Mouse (Mus musculus) heart, postnatal 0 days (tissue): ENCODE measurements around the gene Tiam2. TPM values are rescaled to one million over a fixed set of nuclear protein-coding genes. Genes with fewer than 3 reads are reported as not detected.

Experiments
- ATAC-seq: fragments of 200-750 bp; cut with Nextera tagmentation; 2 replicates; pipeline ENCODE4 v1.8.0; 2017; ENCODE audit warnings: low read depth, moderate number of reproducible peaks, moderate library complexity; ENCODE audit not compliant: insufficient read depth
- DNase-seq: peaks from one replicate; pipeline ENCODE4 v3.0.0-alpha.2; 2016; ENCODE audit warnings: low spot score
- H3K27ac ChIP-seq: fragments of 300-500 bp; sonication (generic); 2 replicates; pipeline ENCODE4 v1.5.1; 2014; ENCODE audit warnings: low read depth, mild to moderate bottlenecking
- H3K27me3 ChIP-seq: fragments of 300-500 bp; sonication (generic); 2 replicates; pipeline ENCODE4 v1.6.1; 2014; ENCODE audit warnings: low read length, mixed read lengths; ENCODE audit not compliant: control insufficient read depth, insufficient read depth
- H3K36me3 ChIP-seq: fragments of 300-500 bp; sonication (generic); replicated peaks from 2 replicates; pipeline ENCODE4 v1.6.1; 2014; ENCODE audit warnings: low read length, mixed read lengths; ENCODE audit not compliant: control insufficient read depth, insufficient read depth
- H3K4me1 ChIP-seq: fragments of 300-500 bp; sonication (generic); 2 replicates; pipeline ENCODE4 v1.6.1; 2014; ENCODE audit warnings: antibody characterized with exemption; ENCODE audit not compliant: control insufficient read depth, insufficient read depth
- H3K4me2 ChIP-seq: fragments of 300-500 bp; sonication (generic); 2 replicates; pipeline ENCODE4 v1.6.1; 2014; ENCODE audit warnings: low read depth, mild to moderate bottlenecking, low read length, moderate library complexity
- H3K4me3 ChIP-seq: fragments of 300-500 bp; sonication (generic); 2 replicates; pipeline ENCODE4 v1.5.1; 2014; ENCODE audit warnings: low read depth, low read length
- H3K9ac ChIP-seq: fragments of 300-500 bp; sonication (generic); replicated peaks from 2 replicates; pipeline ENCODE4 v1.6.1; 2014; ENCODE audit warnings: low read depth, low read length, mixed read lengths
- H3K9me3 ChIP-seq: fragments of 300-500 bp; sonication (generic); replicated peaks from 2 replicates; pipeline ENCODE4 v1.6.1; 2016; ENCODE audit warnings: low read length; ENCODE audit not compliant: control insufficient read depth
- CTCF ChIP-seq: IDR thresholded peaks from 2 replicates; pipeline ENCODE4 v1.5.1; 2016; ENCODE audit warnings: antibody characterized with exemption, control low read depth, low read depth
- EP300 ChIP-seq: IDR thresholded peaks from 2 replicates; pipeline ENCODE4 v1.6.1; 2016; ENCODE audit warnings: antibody characterized with exemption, low read depth
- WGBS: fragments of 180-500 bp; shearing (Covaris S2); extraction: QIAGEN DNeasy Blood & Tissue Kit; methylation state at CpG from one replicate; pipeline ENCODE4 v1.1.7; 2014; 5-methylcytosine and 5-hydroxymethylcytosine counted together
- polyA plus RNA-seq: library from polyadenylated mRNA; unstranded; fragments of >200 nt; fragmentation: Nextera tagmentation; extraction: Ambion mirVana; gene quantifications from 2 replicates; pipeline ENCODE4 v1.2.1, GENCODE M21; 2015
- total RNA-seq: library from RNA; depleted of rRNA; stranded (reverse); fragments of >200 nt; gene quantifications from 2 replicates; pipeline ENCODE4 v1.2.3, GENCODE M21; 2014; ENCODE audit warnings: low replicate concordance; rRNA removed

The Tiam2 gene
- total and polyA plus RNA-seq, 2 experiments from 2014 or later: 1.7 to 3.6 TPM

- no peaks in the 10 kb centered on the region for H3K36me3 ChIP-seq
- no peak for ATAC-seq
- no peak overlapping the region for H3K4me2 ChIP-seq
- H3K4me1 ChIP-seq: no peaks in the 10 kb centered on the region
- H3K9ac ChIP-seq: no peak overlapping the region
- no peaks in the 10 kb centered on the region for H3K27me3 ChIP-seq
- WGBS: 67% methylated on average over 3 of the region's 3 CpGs
- H3K4me3 ChIP-seq: no peak overlapping the region
- no peak for TF ChIP-seq CTCF
- no peak for DNase-seq
- H3K9me3 ChIP-seq: no peaks in the 10 kb centered on the region
- no peak overlapping the region for H3K27ac ChIP-seq
Measured at GRCm38 (mm10) chr17:3560534-3560933, 234.2 kb downstream of the Tiam2 start.

- no peak for TF ChIP-seq EP300
- TF ChIP-seq CTCF: 0 out of 2 replicates have a peak, but pooled peaks have one; percentile 6
- H3K36me3 ChIP-seq: no peaks in the 10 kb centered on the region
- H3K4me3 ChIP-seq: no peak overlapping the region
- H3K9me3 ChIP-seq: no peaks in the 10 kb centered on the region
- WGBS: 43% methylated on average over 8 of the region's 8 CpGs
- ATAC-seq (no peak), DNase-seq (no peak)
- H3K27ac ChIP-seq: no peak overlapping the region
- no peaks in the 10 kb centered on the region for H3K4me1 ChIP-seq
- H3K9ac ChIP-seq: no peak overlapping the region
- no peak overlapping the region for H3K4me2 ChIP-seq
- H3K27me3 ChIP-seq: no peaks in the 10 kb centered on the region
Measured at GRCm38 (mm10) chr17:3562405-3562804, 236.0 kb downstream of the Tiam2 start.

- H3K27me3 ChIP-seq: no peaks in the 10 kb centered on the region
- WGBS: 3% methylated on average over 12 of the region's 12 CpGs
- no peak overlapping the region for H3K27ac ChIP-seq
- H3K4me2 ChIP-seq: peak overlapping the region; percentile 36
- no peaks in the 10 kb centered on the region for H3K4me1 ChIP-seq
- no peaks in the 10 kb centered on the region for H3K9me3 ChIP-seq
- no peak for ATAC-seq
- no peaks in the 10 kb centered on the region for H3K36me3 ChIP-seq
- no peak overlapping the region for H3K9ac ChIP-seq
- peak; percentile 71 for DNase-seq
- no peak overlapping the region for H3K4me3 ChIP-seq
- TF ChIP-seq EP300 (no peak), CTCF (peak; percentile 87)
Measured at GRCm38 (mm10) chr17:3570876-3571275, 244.5 kb downstream of the Tiam2 start.

Other genes with a start within 250 kb of the Tiam2 start
- 25.5 and 54.0 TPM in 2 replicates for gene Scaf8, start 211.6 kb upstream of the Tiam2 start, total RNA-seq
- gene Scaf8, start 211.6 kb upstream of the Tiam2 start, polyA plus RNA-seq: 7.7 and 8.4 TPM in 2 replicates
- not detected in 2 replicates for gene Cldn20, start 206.0 kb downstream of the Tiam2 start, total RNA-seq
- gene Cldn20, start 206.0 kb downstream of the Tiam2 start, polyA plus RNA-seq: not detected in 2 replicates
- gene Tfb1m, start 231.2 kb downstream of the Tiam2 start, total RNA-seq: 3.5 and 13.0 TPM in 2 replicates
- 9.4 and 12.8 TPM in 2 replicates for gene Tfb1m, start 231.2 kb downstream of the Tiam2 start, polyA plus RNA-seq